Mouse (Mus musculus): Measurements from ENCODE around the gene Usp46. TPM values are rescaled to one million over a fixed set of nuclear protein-coding genes. Genes with fewer than 3 reads are reported as not detected.
"Not testable (repeated sequence)": the region's sequence is repeated elsewhere in the genome, so short reads cannot be mapped to it uniquely, and the experiment has no call there.

Usp46 gene
- polyA plus RNA-seq, 1 experiment from 2014 or later, result 49.4 TPM

DNA sequence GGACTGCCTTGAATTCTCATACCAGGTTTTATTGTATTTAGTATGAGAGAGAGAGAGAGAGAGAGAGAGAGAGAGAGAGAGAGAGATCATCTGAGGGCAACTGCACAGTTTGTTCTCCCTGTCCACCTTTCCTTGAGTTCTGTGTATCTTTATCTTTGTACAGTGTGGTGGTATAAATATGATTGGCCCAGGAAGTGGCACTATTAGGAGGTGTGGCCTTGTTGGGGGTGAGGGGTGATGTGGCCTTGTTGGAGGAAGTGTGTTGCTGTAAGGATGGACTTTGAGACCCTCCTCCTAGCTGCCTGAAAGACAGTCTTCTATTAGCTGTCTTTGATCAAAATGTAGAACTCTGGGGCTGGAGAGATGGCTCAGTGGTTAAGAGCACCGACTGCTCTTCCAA is 10.2 kb upstream of the Usp46 start:
- no peak overlapping the region for H3K9ac ChIP-seq (replicated peaks; ENCODE audit: low read length)
- no peak overlapping the region for H3K4me2 ChIP-seq (ENCODE audit: low read length)
- no peaks in the 10 kb centered on the region for H3K36me3 ChIP-seq (ENCODE audit: control insufficient read depth, insufficient read depth, low read length)
- 0 out of 2 replicates have a peak, but pooled peaks cover 2% of the 10 kb centered on the region for H3K4me1 ChIP-seq (ENCODE audit: control insufficient read depth, insufficient read depth, low read length)
- 82% methylated on average over 1 of the region's 1 CpGs for WGBS
- DNase-seq, result no peak
- no peaks in the 10 kb centered on the region for H3K9me3 ChIP-seq (ENCODE audit: control insufficient read depth, low read length)
- no peak overlapping the region for H3K4me3 ChIP-seq (replicated peaks; ENCODE audit: low read depth, low read length)
- no peak for ATAC-seq (ENCODE audit: low FRiP score, low TSS enrichment)
- H3K27ac ChIP-seq (replicated peaks; ENCODE audit: low read depth, low read length), result no peak overlapping the region
- H3K27me3 ChIP-seq (ENCODE audit: control insufficient read depth, insufficient read depth, low read length), result 0 out of 2 replicates have a peak, but pooled peaks cover 14% of the 10 kb centered on the region

DNA sequence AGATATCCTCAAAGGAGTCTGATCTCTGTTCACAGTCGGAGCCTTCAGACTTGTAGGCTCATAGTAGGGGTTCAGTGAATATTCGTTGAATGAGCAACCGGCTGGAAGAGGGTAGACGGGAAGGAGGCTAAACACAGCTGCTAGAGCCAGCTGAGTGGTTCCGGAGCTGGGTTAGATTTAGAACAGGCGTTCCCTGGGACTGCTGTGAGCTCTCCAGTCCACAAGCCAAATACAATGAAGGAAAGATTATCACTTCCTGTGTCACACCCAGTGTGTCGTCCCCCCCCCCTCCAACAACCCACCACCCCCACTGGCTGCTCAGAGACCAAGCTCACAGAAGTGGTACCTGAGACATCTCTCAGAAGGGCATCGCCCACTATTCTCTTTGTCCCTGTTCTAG is 9.7 kb upstream of the Usp46 start:
- H3K27me3 ChIP-seq (ENCODE audit: control insufficient read depth, insufficient read depth, low read length), result 0 out of 2 replicates have a peak, but pooled peaks cover 14% of the 10 kb centered on the region
- H3K4me2 ChIP-seq (ENCODE audit: low read length), result no peak overlapping the region
- H3K36me3 ChIP-seq (ENCODE audit: control insufficient read depth, insufficient read depth, low read length), result no peaks in the 10 kb centered on the region
- H3K27ac ChIP-seq (replicated peaks; ENCODE audit: low read depth, low read length), result no peak overlapping the region
- DNase-seq, result no peak
- H3K9me3 ChIP-seq (ENCODE audit: control insufficient read depth, low read length), result no peaks in the 10 kb centered on the region
- no peak overlapping the region for H3K9ac ChIP-seq (replicated peaks; ENCODE audit: low read length)
- no peak for ATAC-seq (ENCODE audit: low FRiP score, low TSS enrichment)
- 0 out of 2 replicates have a peak, but pooled peaks cover 2% of the 10 kb centered on the region for H3K4me1 ChIP-seq (ENCODE audit: control insufficient read depth, insufficient read depth, low read length)
- WGBS, result 34% methylated on average over 8 of the region's 8 CpGs
- no peak overlapping the region for H3K4me3 ChIP-seq (replicated peaks; ENCODE audit: low read depth, low read length)

DNA sequence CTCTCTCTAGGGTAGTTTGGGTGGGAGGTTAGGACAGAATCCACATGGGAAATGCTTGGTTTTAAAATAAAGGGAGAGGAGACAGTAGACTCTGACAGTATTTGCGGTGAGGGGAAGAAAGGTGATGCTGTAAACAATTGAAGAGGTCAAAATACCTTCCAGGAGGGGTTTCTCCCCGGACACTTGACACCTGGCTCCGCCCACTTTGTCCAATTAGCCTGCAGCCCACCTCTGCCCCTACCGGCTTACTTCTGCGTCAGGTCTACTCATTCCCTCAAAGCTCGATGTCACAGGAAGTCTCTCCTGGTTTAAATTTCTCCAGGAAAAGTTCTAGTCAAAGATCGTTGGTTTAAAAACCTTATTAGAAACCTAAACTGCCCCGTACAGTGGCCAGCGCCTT is 8.5 kb upstream of the Usp46 start:
- ATAC-seq (ENCODE audit: low FRiP score, low TSS enrichment) (no peak), DNase-seq (no peak)
- Histone ChIP-seq H3K27me3 (ENCODE audit: control insufficient read depth, insufficient read depth, low read length) (0 out of 2 replicates have a peak, but pooled peaks cover 14% of the 10 kb centered on the region), H3K36me3 (ENCODE audit: control insufficient read depth, insufficient read depth, low read length) (no peaks in the 10 kb centered on the region), H3K9ac (replicated peaks; ENCODE audit: low read length) (no peak overlapping the region), H3K9me3 (ENCODE audit: control insufficient read depth, low read length) (no peaks in the 10 kb centered on the region), H3K27ac (replicated peaks; ENCODE audit: low read depth, low read length) (no peak overlapping the region), H3K4me2 (ENCODE audit: low read length) (no peak overlapping the region), H3K4me1 (ENCODE audit: control insufficient read depth, insufficient read depth, low read length) (0 out of 2 replicates have a peak, but pooled peaks cover 2% of the 10 kb centered on the region), H3K4me3 (replicated peaks; ENCODE audit: low read depth, low read length) (no peak overlapping the region)
- 6% methylated on average over 9 of the region's 9 CpGs for WGBS

DNA sequence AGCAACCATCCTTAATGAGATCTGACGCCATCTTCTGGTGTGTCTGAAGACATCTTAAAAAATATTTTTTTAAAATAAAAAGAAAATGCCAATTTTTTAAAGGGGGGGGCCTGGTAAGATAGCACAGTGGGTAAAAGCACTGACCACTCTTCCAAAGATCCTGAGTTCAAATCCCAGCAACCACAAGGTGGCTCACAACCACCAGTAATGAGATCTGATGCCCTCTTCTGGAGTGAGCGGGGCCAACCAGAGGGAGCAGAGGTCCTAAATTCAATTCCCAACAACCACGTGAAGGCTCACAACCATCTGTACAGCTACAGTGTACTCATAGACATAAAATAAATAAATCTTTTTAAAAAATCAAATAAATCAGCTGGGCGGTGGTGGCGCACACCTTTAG is 2.3 kb upstream of the Usp46 start:
- not testable (repeated sequence) for ATAC-seq (ENCODE audit: low FRiP score, low TSS enrichment); H3K36me3 ChIP-seq (ENCODE audit: control insufficient read depth, insufficient read depth, low read length); H3K4me3 ChIP-seq (replicated peaks; ENCODE audit: low read depth, low read length); H3K4me2 ChIP-seq (ENCODE audit: low read length); H3K9me3 ChIP-seq (ENCODE audit: control insufficient read depth, low read length); H3K27ac ChIP-seq (replicated peaks; ENCODE audit: low read depth, low read length); DNase-seq; H3K27me3 ChIP-seq (ENCODE audit: control insufficient read depth, insufficient read depth, low read length); H3K9ac ChIP-seq (replicated peaks; ENCODE audit: low read length)
- H3K4me1 ChIP-seq (ENCODE audit: control insufficient read depth, insufficient read depth, low read length), result peaks cover 21% of the 10 kb centered on the region
- WGBS, result 91% methylated on average over 5 of the region's 5 CpGs

DNA sequence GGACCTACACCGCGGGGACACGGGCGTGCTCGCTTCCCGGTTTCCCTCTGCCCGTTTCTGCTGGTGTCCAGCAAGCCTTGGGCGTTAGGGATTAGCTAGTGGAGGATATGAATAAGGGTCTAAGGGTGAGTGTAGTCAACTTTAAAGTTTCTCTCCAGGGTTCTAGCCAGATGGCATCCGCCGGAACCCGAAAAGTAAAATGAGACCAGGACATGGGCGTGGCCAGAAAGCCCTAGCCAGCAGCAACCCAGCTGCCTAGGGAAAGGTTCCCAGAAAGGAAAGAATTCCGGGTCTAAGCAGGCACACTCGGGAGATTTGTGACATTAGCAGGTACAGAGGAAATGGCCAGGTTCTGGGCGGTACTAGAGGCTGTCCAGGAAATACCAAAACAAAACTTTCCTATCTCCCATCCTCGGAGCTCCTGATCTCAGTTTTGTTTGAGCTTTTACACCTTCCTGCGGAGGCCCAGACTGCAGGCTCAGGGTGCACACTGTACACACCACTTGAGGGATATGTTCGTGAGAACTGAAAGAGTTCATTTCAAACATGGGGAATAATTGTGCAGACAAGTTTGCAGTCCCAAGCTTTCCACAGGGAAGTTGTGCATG is 587 bp upstream of the Usp46 start:
- peak overlapping the region; percentile 87 for H3K27ac ChIP-seq (replicated peaks; ENCODE audit: low read depth, low read length)
- no peaks in the 10 kb centered on the region for H3K36me3 ChIP-seq (ENCODE audit: control insufficient read depth, insufficient read depth, low read length)
- ATAC-seq (ENCODE audit: low FRiP score, low TSS enrichment), result peak; percentile 31
- peak overlapping the region; percentile 90 for H3K4me2 ChIP-seq (ENCODE audit: low read length)
- DNase-seq, result peak; percentile 69
- no peaks in the 10 kb centered on the region for H3K9me3 ChIP-seq (ENCODE audit: control insufficient read depth, low read length)
- H3K4me1 ChIP-seq (ENCODE audit: control insufficient read depth, insufficient read depth, low read length), result peaks cover 23% of the 10 kb centered on the region
- H3K4me3 ChIP-seq (replicated peaks; ENCODE audit: low read depth, low read length), result peak overlapping the region; percentile 80
- 2% methylated on average over 18 of the region's 18 CpGs for WGBS
- H3K27me3 ChIP-seq (ENCODE audit: control insufficient read depth, insufficient read depth, low read length), result no peaks in the 10 kb centered on the region
- H3K9ac ChIP-seq (replicated peaks; ENCODE audit: low read length), result peak overlapping the region; percentile 90

DNA sequence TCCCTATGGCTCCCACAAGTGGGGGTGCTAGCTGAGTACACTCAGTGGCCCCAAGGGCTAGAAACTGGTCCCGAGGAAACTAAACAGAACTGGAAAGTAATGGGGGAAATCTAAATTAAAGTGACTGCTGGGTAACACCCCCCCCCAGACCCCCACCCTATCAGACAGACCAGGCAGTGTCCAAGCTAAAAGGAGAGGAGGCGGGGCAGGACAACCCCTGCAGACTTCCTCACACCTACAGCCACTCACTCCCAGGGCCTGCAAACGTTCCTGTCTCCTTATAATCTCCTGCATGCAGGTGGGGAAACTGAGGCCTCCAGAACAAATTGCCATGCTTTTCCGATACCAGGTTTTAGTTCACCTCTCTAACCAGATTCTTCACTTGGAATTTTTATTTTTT is 885 bp downstream of the Usp46 start:
- DNase-seq (no peak), ATAC-seq (ENCODE audit: low FRiP score, low TSS enrichment) (no peak; the same call in 1 of the 2 replicates)
- WGBS, result 14% methylated on average over 4 of the region's 4 CpGs
- Histone ChIP-seq H3K4me3 (replicated peaks; ENCODE audit: low read depth, low read length) (peak overlapping the region; percentile 80), H3K4me2 (ENCODE audit: low read length) (peak overlapping the region; percentile 90), H3K27ac (replicated peaks; ENCODE audit: low read depth, low read length) (peak overlapping the region; percentile 87), H3K9me3 (ENCODE audit: control insufficient read depth, low read length) (no peaks in the 10 kb centered on the region), H3K9ac (replicated peaks; ENCODE audit: low read length) (peak overlapping the region; percentile 90), H3K27me3 (ENCODE audit: control insufficient read depth, insufficient read depth, low read length) (no peaks in the 10 kb centered on the region), H3K4me1 (ENCODE audit: control insufficient read depth, insufficient read depth, low read length) (peaks cover 23% of the 10 kb centered on the region), H3K36me3 (ENCODE audit: control insufficient read depth, insufficient read depth, low read length) (no peaks in the 10 kb centered on the region)

DNA sequence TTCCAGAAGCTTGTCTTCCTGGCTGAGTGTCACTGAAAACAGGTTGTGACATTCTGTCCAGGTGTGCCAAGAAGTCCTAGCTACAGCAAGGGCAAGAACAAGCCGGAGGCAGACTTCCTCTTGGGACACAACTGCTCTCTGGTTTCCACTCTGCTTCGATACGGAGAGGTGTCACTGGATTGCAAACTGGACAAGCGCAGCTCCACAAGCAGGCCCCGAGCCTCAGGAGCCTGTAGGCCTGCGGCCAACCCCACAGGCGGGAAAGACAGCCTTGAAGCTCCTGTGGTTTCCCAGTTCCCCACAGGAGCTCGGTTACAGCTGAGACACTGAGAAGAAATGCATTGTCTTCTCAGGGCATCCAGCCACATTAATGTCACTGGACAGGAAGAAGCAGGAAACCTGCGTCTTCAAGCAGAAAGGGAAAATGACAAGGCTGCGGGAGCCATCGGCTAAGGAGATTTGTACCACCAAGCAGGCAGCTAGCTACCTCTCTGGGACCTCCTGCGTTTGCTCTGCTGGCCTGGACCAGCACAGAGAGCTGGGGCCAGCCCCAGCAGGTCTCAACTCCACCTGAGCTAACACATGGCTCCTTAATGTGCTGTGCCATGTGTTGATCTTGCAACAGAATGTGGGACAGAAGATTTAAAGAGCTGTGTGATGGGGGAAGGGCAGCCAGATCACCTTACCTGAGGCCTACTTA is 1.7 kb downstream of the Usp46 start:
- 47% methylated on average over 12 of the region's 12 CpGs for WGBS
- Histone ChIP-seq H3K4me3 (replicated peaks; ENCODE audit: low read depth, low read length) (peak overlapping the region; percentile 80), H3K9me3 (ENCODE audit: control insufficient read depth, low read length) (no peaks in the 10 kb centered on the region), H3K4me2 (ENCODE audit: low read length) (peak overlapping the region; percentile 90), H3K4me1 (ENCODE audit: control insufficient read depth, insufficient read depth, low read length) (peaks cover 25% of the 10 kb centered on the region), H3K27ac (replicated peaks; ENCODE audit: low read depth, low read length) (no peak overlapping the region), H3K36me3 (ENCODE audit: control insufficient read depth, insufficient read depth, low read length) (no peaks in the 10 kb centered on the region), H3K27me3 (ENCODE audit: control insufficient read depth, insufficient read depth, low read length) (no peaks in the 10 kb centered on the region), H3K9ac (replicated peaks; ENCODE audit: low read length) (peak overlapping the region; percentile 34; the same call in 1 of the 2 replicates)
- ATAC-seq (ENCODE audit: low FRiP score, low TSS enrichment) (no peak), DNase-seq (no peak)

GRCm38 (mm10) chr5:74065565-74066275 is 2.5 kb downstream of the Usp46 start:
- H3K27ac ChIP-seq (replicated peaks; ENCODE audit: low read depth, low read length), result no peak overlapping the region
- DNase-seq (no peak), ATAC-seq (ENCODE audit: low FRiP score, low TSS enrichment) (no peak)
- peak overlapping the region; percentile 90 for H3K4me2 ChIP-seq (ENCODE audit: low read length)
- 56% methylated on average over 11 of the region's 11 CpGs for WGBS
- H3K27me3 ChIP-seq (ENCODE audit: control insufficient read depth, insufficient read depth, low read length), result no peaks in the 10 kb centered on the region
- H3K4me3 ChIP-seq (replicated peaks; ENCODE audit: low read depth, low read length), result no peak overlapping the region
- H3K9me3 ChIP-seq (ENCODE audit: control insufficient read depth, low read length), result no peaks in the 10 kb centered on the region
- peaks cover 26% of the 10 kb centered on the region for H3K4me1 ChIP-seq (ENCODE audit: control insufficient read depth, insufficient read depth, low read length)
- H3K36me3 ChIP-seq (ENCODE audit: control insufficient read depth, insufficient read depth, low read length), result no peaks in the 10 kb centered on the region
- no peak overlapping the region for H3K9ac ChIP-seq (replicated peaks; ENCODE audit: low read length)

Data from midbrain, embryonic 14.5 days (tissue).